Mouse (Mus musculus): ENCODE data around the gene Jsrp1. TPM values are rescaled to one million over a fixed set of nuclear protein-coding genes. Genes with fewer than 3 reads are reported as not detected.
A peak's percentile ranks its signal among the peaks of the same experiment; 100 is the strongest.

Jsrp1 gene
- total RNA-seq, 1 experiment from 2014 or later = not detected

DNA sequence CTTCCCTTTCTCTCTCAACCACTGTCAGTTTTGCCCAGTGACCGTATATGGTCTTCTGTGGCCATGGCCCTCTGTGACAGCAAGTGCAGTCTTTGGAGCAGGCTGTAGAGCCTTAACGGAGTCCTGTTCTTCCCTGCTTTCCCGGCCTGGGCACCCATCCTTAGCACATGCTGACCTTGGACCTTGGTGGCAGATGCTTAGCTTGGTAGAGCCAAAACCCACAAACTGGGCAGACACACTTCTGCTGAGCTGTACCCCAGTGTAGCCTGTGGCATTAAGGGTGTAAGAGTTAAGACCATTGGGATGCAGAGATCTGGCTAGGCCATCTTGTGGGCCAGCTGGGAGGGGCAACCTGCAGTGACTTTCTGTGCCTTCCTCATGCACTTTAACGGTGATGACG is 39.5 kb downstream of the Jsrp1 start:
- ATAC-seq (ENCODE audit: extremely low read depth, insufficient number of reproducible peaks, low FRiP score, poor library complexity, severe bottlenecking) = no peak

DNA sequence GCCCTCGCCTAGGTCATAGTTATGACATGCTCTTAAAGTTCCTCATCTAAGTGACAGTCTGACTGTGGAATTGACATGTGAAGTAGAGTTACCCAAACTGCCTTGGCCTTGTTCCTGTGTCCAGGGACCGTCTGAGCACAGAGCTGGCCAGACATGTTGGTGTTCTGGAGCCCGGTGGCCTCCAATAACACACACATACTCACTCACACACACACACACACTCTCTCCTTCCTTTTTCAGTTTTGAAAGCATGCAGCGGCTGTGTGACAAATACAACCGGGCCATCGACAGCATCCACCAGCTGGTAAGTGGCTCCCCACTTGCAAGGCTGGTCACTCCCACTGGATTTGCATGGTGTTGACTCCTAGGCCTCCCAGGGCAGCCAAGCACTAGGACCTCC is 44.9 kb downstream of the Jsrp1 start:
- no peak for ATAC-seq (ENCODE audit: extremely low read depth, insufficient number of reproducible peaks, low FRiP score, poor library complexity, severe bottlenecking)

DNA sequence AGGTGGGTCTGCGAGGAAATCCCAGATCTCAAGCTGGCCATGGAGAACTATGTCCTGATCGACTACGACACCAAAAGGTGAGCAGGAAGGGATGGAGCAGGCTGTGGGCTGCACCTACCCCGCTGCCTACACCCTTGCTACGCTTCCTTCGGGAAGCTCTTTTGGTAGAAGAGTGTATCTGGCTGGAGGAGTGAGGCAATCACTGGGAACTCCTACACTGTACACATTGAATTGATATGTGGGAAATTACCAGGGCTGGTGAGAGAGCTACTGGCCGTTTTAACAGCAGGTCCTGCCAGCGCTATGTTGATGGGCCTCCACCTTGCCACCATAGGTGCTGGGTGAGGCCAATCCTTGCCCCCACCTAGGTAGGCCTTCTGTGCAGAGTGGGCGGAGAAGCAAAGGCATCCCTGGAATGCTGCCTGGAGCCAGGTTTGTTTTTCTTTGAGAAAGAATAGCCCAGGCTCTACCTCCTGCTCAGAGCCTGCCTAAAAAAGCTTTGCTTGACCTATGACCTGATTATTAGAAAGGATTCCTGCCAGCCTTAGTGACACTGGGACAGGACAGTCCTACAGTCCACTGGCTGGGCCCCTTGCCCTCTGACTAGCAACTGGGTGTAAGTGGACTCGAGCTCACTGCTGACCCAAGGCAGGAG is 47.0 kb downstream of the Jsrp1 start:
- ATAC-seq (ENCODE audit: extremely low read depth, insufficient number of reproducible peaks, low FRiP score, poor library complexity, severe bottlenecking) = no peak

DNA sequence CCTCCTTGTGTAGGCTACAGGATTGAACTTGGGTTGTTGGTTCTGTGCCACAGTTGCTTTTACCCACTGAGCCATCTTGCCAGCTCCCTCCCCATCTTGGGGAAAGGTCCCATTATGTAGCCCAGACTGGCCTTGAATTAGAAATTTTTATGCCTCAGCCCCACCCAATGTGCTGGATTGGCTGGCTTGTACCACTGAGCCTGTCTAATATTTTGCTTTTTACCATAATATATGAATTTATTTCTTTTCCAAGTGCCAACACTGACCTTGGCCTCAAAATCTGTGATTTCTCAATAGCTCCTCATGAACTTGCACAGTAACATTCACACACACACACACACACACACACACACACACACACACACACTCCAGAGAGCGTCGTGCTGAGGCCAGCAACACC is 47.6 kb downstream of the Jsrp1 start:
- ATAC-seq (ENCODE audit: extremely low read depth, insufficient number of reproducible peaks, low FRiP score, poor library complexity, severe bottlenecking) = no peak

DNA sequence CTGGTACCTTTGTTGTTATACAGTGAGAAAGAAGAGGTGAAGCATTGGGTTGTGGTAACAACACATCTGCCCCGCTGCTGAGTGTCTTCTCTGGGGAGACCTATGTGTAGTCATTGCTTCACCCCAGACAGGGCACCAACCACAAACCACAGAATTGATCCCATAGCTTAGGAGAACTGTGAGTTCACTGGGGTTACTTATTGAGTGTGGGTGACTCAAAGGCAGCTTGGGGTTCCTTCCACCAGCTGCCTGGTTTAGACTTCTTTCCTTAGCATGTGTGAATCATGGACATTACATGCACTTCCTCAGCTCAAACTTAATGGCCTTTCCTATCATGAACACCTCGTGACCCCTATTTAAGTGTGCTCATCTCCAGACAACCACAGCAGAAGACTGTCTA is 49.8 kb downstream of the Jsrp1 start:
- peak; percentile 22; the same call in 1 of the 2 replicates for ATAC-seq (ENCODE audit: extremely low read depth, insufficient number of reproducible peaks, low FRiP score, poor library complexity, severe bottlenecking)

DNA sequence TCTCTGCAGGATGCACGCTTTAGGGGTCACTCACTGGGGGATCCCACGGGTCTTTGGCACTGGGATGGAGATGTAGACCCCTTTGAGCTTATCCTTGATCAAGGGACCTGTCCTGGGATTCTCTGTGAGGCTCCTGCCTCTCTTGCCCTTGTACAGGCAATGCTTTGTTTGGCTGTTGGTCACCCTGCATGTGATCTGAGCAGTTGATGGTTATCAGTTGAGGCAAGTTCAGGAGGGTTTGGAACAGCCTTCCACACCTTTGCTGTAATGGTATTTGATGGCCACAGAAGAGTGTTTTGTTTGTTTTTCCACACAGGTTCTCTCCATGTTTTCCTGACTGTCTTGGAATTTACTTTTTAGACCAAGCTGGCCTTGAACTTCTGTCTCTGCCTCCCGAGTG is 51.5 kb downstream of the Jsrp1 start:
- ATAC-seq (ENCODE audit: extremely low read depth, insufficient number of reproducible peaks, low FRiP score, poor library complexity, severe bottlenecking) = no peak

DNA sequence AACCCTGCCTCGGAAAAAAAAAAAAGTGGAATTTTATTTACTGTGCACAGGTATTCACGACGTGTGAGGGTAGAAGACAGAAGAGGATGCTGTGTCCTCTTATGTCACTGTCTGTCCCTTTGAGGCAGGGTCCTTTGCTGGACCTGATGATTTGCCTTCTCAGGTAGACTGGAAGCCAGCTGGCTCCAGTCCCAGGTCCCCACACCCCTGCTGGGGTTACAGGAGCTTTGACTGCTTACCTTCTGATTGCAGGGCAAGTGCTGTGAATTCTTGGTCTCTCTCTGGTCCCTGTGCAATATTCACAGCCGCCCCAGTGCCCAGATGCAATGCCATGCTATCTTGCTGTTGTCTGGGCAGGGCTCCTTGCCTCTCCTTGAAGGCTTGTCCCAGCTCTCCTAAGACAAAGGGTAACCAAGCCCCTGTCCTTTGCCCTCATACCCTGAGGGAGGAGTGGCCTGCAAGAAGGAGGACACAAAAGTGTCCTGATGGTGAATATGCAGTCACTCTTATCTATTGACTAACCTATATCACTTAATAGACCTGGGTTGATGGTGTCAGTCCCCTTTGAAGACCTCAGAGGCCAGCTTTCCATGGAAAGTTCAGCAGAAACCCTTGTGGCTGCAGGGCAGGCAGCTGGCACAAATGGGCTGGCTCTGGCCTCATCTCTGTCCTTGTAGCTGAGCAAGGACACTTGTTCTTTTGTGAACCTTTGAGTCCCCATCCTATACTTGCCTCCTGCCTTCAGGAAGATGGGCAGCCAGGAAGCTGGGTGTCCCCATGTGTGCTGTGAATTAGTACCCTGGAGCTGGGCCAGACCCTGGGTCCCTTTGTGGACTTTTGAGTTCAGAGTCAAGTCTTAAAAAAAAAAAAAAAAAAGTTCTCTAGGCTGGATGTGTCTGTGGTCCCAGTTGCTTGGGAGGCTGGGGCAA is 52.4 kb downstream of the Jsrp1 start:
- no peak for ATAC-seq (ENCODE audit: extremely low read depth, insufficient number of reproducible peaks, low FRiP score, poor library complexity, severe bottlenecking)

DNA sequence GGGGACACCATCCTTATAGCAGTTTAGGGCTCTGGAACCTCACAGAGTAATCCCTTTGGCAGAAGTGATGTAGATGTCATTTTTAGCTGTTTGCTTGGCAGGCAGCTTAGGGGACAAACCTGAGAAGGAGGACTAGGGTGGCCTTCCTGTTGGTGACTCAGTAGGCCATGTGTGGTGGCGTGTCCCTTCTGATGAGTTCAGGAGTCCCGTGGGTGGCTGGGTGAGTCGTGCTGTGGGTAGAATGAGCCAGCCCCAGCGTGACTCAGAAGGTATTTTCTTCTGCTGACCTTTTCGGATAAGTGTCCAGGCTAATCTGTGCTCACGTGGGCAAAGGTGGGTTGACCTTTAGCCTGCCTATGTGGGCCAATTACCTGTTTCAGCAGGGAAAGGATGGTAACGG is 54.6 kb downstream of the Jsrp1 start:
- no peak for ATAC-seq (ENCODE audit: extremely low read depth, insufficient number of reproducible peaks, low FRiP score, poor library complexity, severe bottlenecking)

Other genes starting within 250 kb of the Jsrp1 start
- gene Klf16, start 236.2 kb downstream of the Jsrp1 start, total RNA-seq (2017) = 6.5 and 8.0 TPM in 2 replicates
- 26.4 and 33.0 TPM in 2 replicates for gene Abhd17a, start 223.2 kb downstream of the Jsrp1 start, total RNA-seq (2017)
- 11.2 and 13.3 TPM in 2 replicates for gene Scamp4, start 210.6 kb downstream of the Jsrp1 start, total RNA-seq (2017)
- gene Adat3, start 210.6 kb downstream of the Jsrp1 start, total RNA-seq (2017) = not detected in 2 replicates
- gene Gm49322, start 207.5 kb downstream of the Jsrp1 start, total RNA-seq (2017) = 0.74 and 1.3 TPM in 2 replicates
- 216 and 221 TPM in 2 replicates for gene Csnk1g2, start 190.7 kb downstream of the Jsrp1 start, total RNA-seq (2017)
- gene Btbd2, start 156.4 kb downstream of the Jsrp1 start, total RNA-seq (2017) = 21.4 and 22.8 TPM in 2 replicates
- gene Mknk2, start 135.4 kb downstream of the Jsrp1 start, total RNA-seq (2017) = 105 and 113 TPM in 2 replicates
- 171 and 197 TPM in 2 replicates for gene Mob3a, start 111.5 kb downstream of the Jsrp1 start, total RNA-seq (2017)
- gene Izumo4, start 111.3 kb downstream of the Jsrp1 start, total RNA-seq (2017) = 32.9 and 46.6 TPM in 2 replicates
- 142 and 173 TPM in 2 replicates for gene Ap3d1, start 71.2 kb downstream of the Jsrp1 start, total RNA-seq (2017)
- gene Dot1l, start 58.3 kb downstream of the Jsrp1 start, total RNA-seq (2017) = 18.0 and 21.4 TPM in 2 replicates
- 15.5 and 20.4 TPM in 2 replicates for gene Sf3a2, start 15.3 kb downstream of the Jsrp1 start, total RNA-seq (2017)
- gene Plekhj1, start 14.9 kb downstream of the Jsrp1 start, total RNA-seq (2017) = 50.4 and 52.8 TPM in 2 replicates
- 0.81 TPM in 1 of 2 replicates, not detected in the other for gene Amh, start 8.3 kb downstream of the Jsrp1 start, total RNA-seq (2017)
- gene Oaz1, start 13.2 kb upstream of the Jsrp1 start, total RNA-seq (2017) = 227 and 271 TPM in 2 replicates
- not detected in 2 replicates for gene Lingo3, start 30.5 kb upstream of the Jsrp1 start, total RNA-seq (2017)
- gene Lsm7, start 41.7 kb upstream of the Jsrp1 start, total RNA-seq (2017) = 50.7 and 60.8 TPM in 2 replicates
- 13.3 and 20.7 TPM in 2 replicates for gene Sppl2b, start 41.8 kb upstream of the Jsrp1 start, total RNA-seq (2017)
- not detected in 2 replicates for gene Tmprss9, start 58.4 kb upstream of the Jsrp1 start, total RNA-seq (2017)
- gene Timm13, start 87.5 kb upstream of the Jsrp1 start, total RNA-seq (2017) = 15.1 and 23.1 TPM in 2 replicates
- gene Lmnb2, start 104.7 kb upstream of the Jsrp1 start, total RNA-seq (2017) = 8.0 and 11.8 TPM in 2 replicates
- 59.9 and 63.2 TPM in 2 replicates for gene Gadd45b, start 116.6 kb upstream of the Jsrp1 start, total RNA-seq (2017)
- not detected in 2 replicates for gene Gng7, start 201.4 kb upstream of the Jsrp1 start, total RNA-seq (2017)
- not detected in 2 replicates for gene Diras1, start 212.2 kb upstream of the Jsrp1 start, total RNA-seq (2017)
- 8.6 and 19.5 TPM in 2 replicates for gene Slc39a3, start 223.9 kb upstream of the Jsrp1 start, total RNA-seq (2017)
- gene Sgta, start 246.7 kb upstream of the Jsrp1 start, total RNA-seq (2017) = 59.2 and 64.5 TPM in 2 replicates